ENCODE assay signal across 8 mouse cellular contexts in genomic region chr3:61364661-61364977, GRCm38 (mm10). TPM values are rescaled to one million over a fixed set of nuclear protein-coding genes. Genes with fewer than 3 reads are reported as not detected.
DNase-seq lines count a peak whose midpoint lies in the region; ATAC-seq and TF ChIP-seq lines count a peak whose summit lies in the region.

No protein-coding gene starts in this region.

- H3K79me3 ChIP-seq in C2C12 (ENCODE audit: low read depth) = peaks cover 46% of the 10 kb centered on the region

- H3K27me3 ChIP-seq in heart, embryonic 10.5 days (ENCODE audit: insufficient read depth, poor library complexity, severe bottlenecking) = no peaks in the 10 kb centered on the region
- H3K27me3 ChIP-seq in C2C12 (ENCODE audit: control insufficient read depth, insufficient read depth, insufficient read length) = no peaks in the 10 kb centered on the region
- H3K27me3 ChIP-seq in forebrain, embryonic 12.5 days = no peaks in the 10 kb centered on the region
- H3K27me3 ChIP-seq in liver, embryonic 12.5 days (replicated peaks) = no peaks in the 10 kb centered on the region

- DNase-seq in heart, embryonic 10.5 days (ENCODE audit: low spot score) = no peak
- DNase-seq in heart, adult 9 months (ENCODE audit: low spot score in 2 of 2) = no peak
- no peak for DNase-seq in urinary bladder, postnatal 10 days (ENCODE audit: low spot score)
- DNase-seq in adipocyte (ENCODE audit: low spot score) = no peak

- H3ac ChIP-seq in C2C12 (ENCODE audit: control insufficient read depth, insufficient read length, low read depth) = peak overlapping the region; percentile 82

- peak; percentile 49 for ATAC-seq in forebrain, embryonic 12.5 days (ENCODE audit: low FRiP score)
- peak; percentile 44 for ATAC-seq in liver, embryonic 12.5 days
- no peak for ATAC-seq in megakaryocyte progenitor cell, adult 5-6 weeks (replicated peaks; ENCODE audit: poor library complexity)

- peak overlapping the region; percentile 93 for H3K27ac ChIP-seq in heart, embryonic 10.5 days
- H3K27ac ChIP-seq in forebrain, embryonic 12.5 days = peak overlapping the region; percentile 90
- peak overlapping the region; percentile 71 for H3K27ac ChIP-seq in liver, embryonic 12.5 days

- no peak for TF ChIP-seq CTCF in C2C12 (IDR thresholded peaks at IDR 0.05; ENCODE audit: control insufficient read depth, insufficient read depth, insufficient read length)

- no peaks in the 10 kb centered on the region for H3K9me3 ChIP-seq in heart, embryonic 10.5 days
- no peaks in the 10 kb centered on the region for H3K9me3 ChIP-seq in forebrain, embryonic 12.5 days
- no peaks in the 10 kb centered on the region for H3K9me3 ChIP-seq in liver, embryonic 12.5 days (replicated peaks)

- H3K9ac ChIP-seq in forebrain, embryonic 12.5 days = peak overlapping the region; percentile 87
- peak overlapping the region; percentile 82 for H3K9ac ChIP-seq in liver, embryonic 12.5 days

- H3K4me1 ChIP-seq in heart, embryonic 10.5 days = peaks cover 3% of the 10 kb centered on the region; the same call in 1 of the 2 replicates
- peaks cover 28% of the 10 kb centered on the region for H3K4me1 ChIP-seq in forebrain, embryonic 12.5 days
- peaks cover 60% of the 10 kb centered on the region for H3K4me1 ChIP-seq in liver, embryonic 12.5 days

- WGBS in heart, embryonic 10.5 days = under 1% methylated on average over 33 of the region's 33 CpGs
- 0% methylated on average over 31 of the region's 33 CpGs for WGBS in forebrain, embryonic 12.5 days
- WGBS in liver, embryonic 12.5 days (ENCODE audit: insufficient replicate concordance) = under 1% methylated on average over 33 of the region's 33 CpGs

- H3K36me3 ChIP-seq in heart, embryonic 10.5 days = no peaks in the 10 kb centered on the region
- peaks cover 8% of the 10 kb centered on the region for H3K36me3 ChIP-seq in C2C12 (ENCODE audit: control insufficient read depth, insufficient read depth)
- H3K36me3 ChIP-seq in forebrain, embryonic 12.5 days (replicated peaks) = no peaks in the 10 kb centered on the region; the same call in 1 of the 2 replicates
- H3K36me3 ChIP-seq in liver, embryonic 12.5 days = peaks cover 3% of the 10 kb centered on the region; the same call in 1 of the 2 replicates

- H3K4me3 ChIP-seq in heart, embryonic 10.5 days = peak overlapping the region; percentile 89
- H3K4me3 ChIP-seq in C2C12 (ENCODE audit: insufficient read depth, poor library complexity, severe bottlenecking) = peak overlapping the region; percentile 92
- peak overlapping the region; percentile 88 for H3K4me3 ChIP-seq in forebrain, embryonic 12.5 days (replicated peaks)
- peak overlapping the region; percentile 83 for H3K4me3 ChIP-seq in liver, embryonic 12.5 days

- peaks cover 50% of the 10 kb centered on the region for H3K79me2 ChIP-seq in C2C12 (ENCODE audit: control insufficient read depth, insufficient read depth)

- peak overlapping the region; percentile 85 for H3K4me2 ChIP-seq in forebrain, embryonic 12.5 days
- H3K4me2 ChIP-seq in liver, embryonic 12.5 days = peak overlapping the region; percentile 98

TF ChIP-seq in C2C12, 6 proteins besides CTCF, POLR2A, EP300 and RAD21:
- TF ChIP-seq USF1 (IDR thresholded peaks at IDR 0.05; ENCODE audit: low read depth) = no peak
- peak; percentile 13 for TF ChIP-seq MAX (IDR thresholded peaks at IDR 0.05)

RNA-seq across cellular contexts. Expression of gene B430305J03Rik, which starts 1.1 kb away (rescaled TPM):
- polyA plus RNA-seq in heart, embryonic 10.5 days (2016; fragmentation: Nextera tagmentation; extraction: Ambion mirVana) = not detected in 2 replicates
- 3.1 TPM for polyA plus RNA-seq in C2C12 (2012; fragmentation: generic; extraction: Trizol)
- polyA plus RNA-seq in forebrain, embryonic 12.5 days (2016; fragmentation: Nextera tagmentation; extraction: Ambion mirVana) = not detected in 2 replicates
- not detected in 2 replicates for polyA plus RNA-seq in liver, embryonic 12.5 days (2016; fragmentation: Nextera tagmentation; extraction: Ambion mirVana)
- total RNA-seq in megakaryocyte progenitor cell, adult 5-6 weeks (2015) = 0.07 and 0.22 TPM in 2 replicates
- total RNA-seq in megakaryocyte progenitor cell, adult 5-6 weeks (2017) = 0.92 and 1.0 TPM in 2 replicates

RNA-seq across cellular contexts. Expression of gene Rap2b, which starts 3.2 kb away (rescaled TPM):
- 6.5 and 6.8 TPM in 2 replicates for polyA plus RNA-seq in heart, embryonic 10.5 days (2016; fragmentation: Nextera tagmentation; extraction: Ambion mirVana)
- 4.5 TPM for polyA plus RNA-seq in C2C12 (2012; fragmentation: generic; extraction: Trizol)
- polyA plus RNA-seq in forebrain, embryonic 12.5 days (2016; fragmentation: Nextera tagmentation; extraction: Ambion mirVana) = 15.7 and 16.7 TPM in 2 replicates
- polyA plus RNA-seq in liver, embryonic 12.5 days (2016; fragmentation: Nextera tagmentation; extraction: Ambion mirVana) = 5.6 and 5.8 TPM in 2 replicates
- total RNA-seq in megakaryocyte progenitor cell, adult 5-6 weeks (2015) = 5.6 and 6.1 TPM in 2 replicates
- 6.5 and 7.8 TPM in 2 replicates for total RNA-seq in megakaryocyte progenitor cell, adult 5-6 weeks (2017)
